Mouse (Mus musculus) forebrain, embryonic 15.5 days (tissue): ENCODE data around the gene Fblim1. TPM values are rescaled to one million over a fixed set of nuclear protein-coding genes. Genes with fewer than 3 reads are reported as not detected.

Experiments
- ATAC-seq: fragments of 200-750 bp; cut with Nextera tagmentation; replicated peaks from 2 replicates; pipeline ENCODE4 v1.8.0; 2017; ENCODE audit warnings: mild to moderate bottlenecking, moderate TSS enrichment, moderate library complexity
- H3K27ac ChIP-seq: fragments of 300-500 bp; sonication (generic); replicated peaks from 2 replicates; pipeline ENCODE4 v1.5.1; 2015; ENCODE audit warnings: mild to moderate bottlenecking, inconsistent platforms
- H3K27me3 ChIP-seq: fragments of 300-500 bp; sonication (generic); 2 replicates; pipeline ENCODE4 v1.6.1; 2015; ENCODE audit warnings: inconsistent platforms
- H3K36me3 ChIP-seq: fragments of 300-500 bp; sonication (generic); 2 replicates; pipeline ENCODE4 v1.6.1; 2015; ENCODE audit warnings: mild to moderate bottlenecking, inconsistent platforms
- H3K4me1 ChIP-seq: fragments of 300-500 bp; sonication (generic); 2 replicates; pipeline ENCODE4 v1.6.1; 2015; ENCODE audit warnings: inconsistent platforms
- H3K4me2 ChIP-seq: fragments of 300-500 bp; sonication (generic); replicated peaks from 2 replicates; pipeline ENCODE4 v1.6.1; 2015; ENCODE audit warnings: mild to moderate bottlenecking, inconsistent platforms
- H3K4me3 ChIP-seq: fragments of 300-500 bp; sonication (generic); 2 replicates; pipeline ENCODE4 v1.5.1; 2015; ENCODE audit warnings: mild to moderate bottlenecking, inconsistent platforms
- H3K9ac ChIP-seq: fragments of 300-500 bp; sonication (generic); replicated peaks from 2 replicates; pipeline ENCODE4 v1.6.1; 2015; ENCODE audit warnings: mild to moderate bottlenecking, inconsistent platforms
- H3K9me3 ChIP-seq: fragments of 300-500 bp; sonication (generic); 2 replicates; pipeline ENCODE4 v1.6.1; 2016; ENCODE audit warnings: inconsistent platforms
- WGBS: fragments of 180-500 bp; shearing (Covaris S2); methylation state at CpG from one replicate; pipeline ENCODE4 v1.1.7; 2015; ENCODE audit warnings: mixed read lengths; 5-methylcytosine and 5-hydroxymethylcytosine counted together
- polyA plus RNA-seq: library from polyadenylated mRNA; unstranded; fragments of >200 nt; fragmentation: Nextera tagmentation; extraction: Ambion mirVana; gene quantifications from 2 replicates; pipeline ENCODE4 v1.2.1, GENCODE M21; 2015

Fblim1 gene
- polyA plus RNA-seq, 1 experiment from 2014 or later = 17.4 TPM

DNA sequence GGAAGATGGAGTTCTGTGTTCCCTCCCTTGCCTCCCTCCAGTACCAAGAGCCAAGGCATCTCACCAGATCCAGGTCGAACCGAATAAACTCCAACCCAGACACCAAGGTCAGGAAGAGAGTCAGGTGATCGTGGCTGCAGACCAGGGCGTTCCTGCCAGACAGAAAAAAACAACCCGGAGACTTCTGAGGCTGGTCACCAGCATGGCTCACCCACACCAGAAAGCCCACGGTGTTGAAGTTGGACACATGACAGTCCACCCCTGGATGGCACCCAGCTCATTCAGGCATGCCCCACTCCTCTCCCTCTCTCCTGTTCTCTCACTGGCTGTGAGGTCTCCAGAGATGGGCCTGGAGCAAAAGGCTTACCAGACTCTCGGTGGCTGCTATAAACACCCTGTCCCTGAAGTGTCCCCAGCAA, 35.5 kb upstream of the Fblim1 start:
- WGBS = 93% methylated on average over 7 of the region's 7 CpGs
- Histone ChIP-seq H3K36me3 (peaks cover 36% of the 10 kb centered on the region), H3K9ac (no peak overlapping the region), H3K27me3 (no peaks in the 10 kb centered on the region), H3K27ac (no peak overlapping the region), H3K4me3 (no peak overlapping the region), H3K9me3 (no peaks in the 10 kb centered on the region), H3K4me1 (peaks cover 14% of the 10 kb centered on the region), H3K4me2 (no peak overlapping the region)
- no peak for ATAC-seq

DNA sequence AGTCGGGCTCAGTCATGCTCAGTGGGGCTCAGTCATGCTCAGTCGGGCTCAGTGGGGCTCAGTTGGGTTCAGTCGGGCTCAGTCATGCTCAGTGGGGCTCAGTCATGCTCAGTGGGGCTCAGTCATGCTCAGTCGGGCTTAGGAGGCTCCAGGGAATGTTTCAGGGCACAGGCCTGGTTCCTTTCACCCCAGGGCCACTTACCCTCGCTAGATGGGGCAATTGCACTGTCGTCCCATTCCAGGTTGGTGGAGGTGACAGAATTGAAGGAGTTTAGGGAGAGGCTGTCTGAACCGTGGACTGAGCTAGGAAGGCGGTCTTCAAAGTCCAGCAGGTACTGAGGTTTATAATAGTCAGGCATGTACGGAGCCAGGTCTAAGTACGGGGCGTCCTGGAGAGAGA, 33.6 kb upstream of the Fblim1 start:
- 61% methylated on average over 11 of the region's 11 CpGs for WGBS

DNA sequence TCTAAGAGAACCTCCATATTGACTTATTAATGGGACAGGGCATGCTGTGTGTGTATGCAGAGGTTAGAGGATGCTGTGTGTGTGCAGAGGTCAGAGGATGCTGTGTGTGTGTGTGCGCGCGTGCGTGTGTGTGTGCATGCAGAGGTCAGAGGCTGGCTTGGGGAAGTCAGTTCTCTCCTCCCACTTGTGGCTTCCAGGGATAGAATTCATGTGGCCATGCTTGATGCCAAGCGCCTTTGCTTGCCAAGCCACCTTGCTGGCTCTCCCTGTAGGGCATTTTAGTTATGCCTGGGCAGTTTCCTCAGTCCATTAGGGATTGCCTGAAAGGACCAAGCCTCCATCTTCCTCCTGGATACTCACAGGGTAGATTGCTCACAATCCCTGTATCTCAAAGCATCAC, 30.8 kb upstream of the Fblim1 start:
- no peaks in the 10 kb centered on the region for H3K4me1 ChIP-seq

More for the DNA sequence above, 33.6 kb upstream of the Fblim1 start:
- no peak overlapping the region for H3K9ac ChIP-seq
- peaks cover 43% of the 10 kb centered on the region for H3K36me3 ChIP-seq
- H3K4me1 ChIP-seq = peaks cover 14% of the 10 kb centered on the region
- no peak overlapping the region for H3K27ac ChIP-seq
- no peaks in the 10 kb centered on the region for H3K9me3 ChIP-seq
- no peak overlapping the region for H3K4me2 ChIP-seq
- H3K4me3 ChIP-seq = no peak overlapping the region
- no peaks in the 10 kb centered on the region for H3K27me3 ChIP-seq
- ATAC-seq = no peak

DNA sequence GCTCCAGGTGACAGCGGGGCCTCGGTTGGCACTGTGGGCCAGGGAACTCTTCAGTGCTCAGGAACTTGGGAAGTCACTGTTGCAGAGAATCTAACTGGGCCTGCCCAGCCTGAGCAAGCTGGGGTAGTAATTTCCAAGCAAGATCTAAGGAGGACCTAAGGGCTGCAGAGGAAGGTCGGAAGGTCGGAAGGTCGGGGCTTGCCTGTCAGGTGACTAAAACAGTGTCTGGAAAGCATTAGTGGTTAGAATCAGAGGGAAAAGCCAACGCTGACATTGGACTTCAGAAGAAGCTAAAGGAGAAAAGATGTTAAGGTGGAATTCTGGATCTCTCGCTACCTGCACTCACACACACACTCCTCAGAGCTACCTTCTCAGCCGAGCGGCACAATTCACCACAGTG, 30.1 kb upstream of the Fblim1 start:
- 92% methylated on average over 9 of the region's 9 CpGs for WGBS
- Histone ChIP-seq H3K9ac (no peak overlapping the region), H3K36me3 (peaks cover 60% of the 10 kb centered on the region)

More for the DNA sequence above, 30.8 kb upstream of the Fblim1 start:
- no peak overlapping the region for H3K4me3 ChIP-seq
- no peak overlapping the region for H3K27ac ChIP-seq
- H3K4me2 ChIP-seq = no peak overlapping the region
- no peak overlapping the region for H3K9ac ChIP-seq
- no peak for ATAC-seq
- H3K27me3 ChIP-seq = no peaks in the 10 kb centered on the region
- H3K36me3 ChIP-seq = peaks cover 60% of the 10 kb centered on the region
- 95% methylated on average over 5 of the region's 5 CpGs for WGBS
- no peaks in the 10 kb centered on the region for H3K9me3 ChIP-seq

DNA sequence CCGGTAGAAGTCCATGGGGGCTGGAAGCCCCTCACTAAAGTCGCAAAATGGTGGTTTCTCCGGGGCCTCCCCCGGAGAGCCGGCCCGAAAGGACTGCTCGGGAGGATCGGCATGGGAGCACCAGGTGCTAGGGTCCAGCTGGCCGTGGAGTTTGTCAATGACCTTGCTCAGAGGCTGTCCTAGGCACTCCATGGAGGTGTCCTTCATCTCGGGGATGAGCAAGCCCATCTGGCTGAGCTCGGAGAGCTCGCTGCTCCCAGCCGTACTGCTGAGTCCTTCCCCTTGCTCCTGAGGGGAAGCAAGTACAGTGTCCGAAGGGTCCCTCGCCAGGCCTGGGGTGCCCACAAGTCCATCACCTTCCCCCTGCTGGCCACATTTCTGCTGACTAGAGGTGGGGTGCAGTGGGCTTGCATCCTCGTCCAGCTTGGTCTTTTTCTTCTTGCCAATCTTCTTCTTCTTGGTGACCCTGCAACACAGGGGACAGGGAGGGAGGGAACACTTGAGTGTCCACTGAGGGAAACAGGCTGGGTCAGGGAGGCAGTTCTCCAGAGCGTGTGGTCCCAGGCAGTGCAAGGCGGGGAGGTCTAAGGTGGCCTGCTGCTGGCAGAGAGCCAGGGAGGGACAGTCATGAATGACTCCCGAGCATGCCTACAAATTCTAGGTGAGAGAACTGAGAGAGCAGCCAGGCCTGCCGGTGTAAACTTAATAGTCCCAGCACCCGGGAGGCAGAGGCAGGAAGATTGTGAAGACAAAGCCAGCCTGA, 26.4 kb upstream of the Fblim1 start:
- no peak overlapping the region for H3K9ac ChIP-seq
- no peaks in the 10 kb centered on the region for H3K27me3 ChIP-seq
- ATAC-seq = no peak
- no peaks in the 10 kb centered on the region for H3K9me3 ChIP-seq
- no peak overlapping the region for H3K4me2 ChIP-seq
- no peaks in the 10 kb centered on the region for H3K4me1 ChIP-seq
- H3K4me3 ChIP-seq = no peak overlapping the region
- 94% methylated on average over 21 of the region's 21 CpGs for WGBS
- H3K36me3 ChIP-seq = peaks cover 75% of the 10 kb centered on the region
- no peak overlapping the region for H3K27ac ChIP-seq

More for the DNA sequence above, 30.1 kb upstream of the Fblim1 start:
- no peak overlapping the region for H3K27ac ChIP-seq
- ATAC-seq = no peak
- H3K9me3 ChIP-seq = no peaks in the 10 kb centered on the region
- no peak overlapping the region for H3K4me3 ChIP-seq
- H3K4me2 ChIP-seq = no peak overlapping the region
- no peaks in the 10 kb centered on the region for H3K27me3 ChIP-seq
- H3K4me1 ChIP-seq = no peaks in the 10 kb centered on the region

DNA sequence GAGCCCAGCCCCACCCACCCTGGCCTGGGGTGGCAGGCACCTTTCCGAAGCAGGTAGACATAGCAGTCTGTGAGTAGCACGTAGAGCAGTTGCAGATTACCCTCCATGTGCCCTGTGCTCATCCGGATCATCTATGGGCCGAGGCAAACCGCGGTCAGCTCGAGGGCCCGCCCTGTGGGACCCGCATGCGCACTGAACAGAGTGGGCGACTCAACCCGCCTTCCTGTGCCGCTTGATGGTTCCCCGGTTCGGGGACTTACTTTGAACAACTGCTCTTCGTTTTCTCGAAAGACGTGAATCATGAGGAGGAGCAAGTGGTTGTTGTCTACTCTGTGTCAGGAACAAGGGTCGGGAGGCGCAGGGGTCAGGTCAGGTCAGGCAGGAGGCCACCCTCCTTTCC, 25.4 kb upstream of the Fblim1 start:
- WGBS = 93% methylated on average over 20 of the region's 20 CpGs
- H3K36me3 ChIP-seq = peaks cover 74% of the 10 kb centered on the region
- no peaks in the 10 kb centered on the region for H3K9me3 ChIP-seq
- no peak for ATAC-seq
- no peak overlapping the region for H3K9ac ChIP-seq
- H3K27me3 ChIP-seq = no peaks in the 10 kb centered on the region
- H3K27ac ChIP-seq = no peak overlapping the region
- H3K4me1 ChIP-seq = no peaks in the 10 kb centered on the region
- H3K4me2 ChIP-seq = no peak overlapping the region
- no peak overlapping the region for H3K4me3 ChIP-seq

DNA sequence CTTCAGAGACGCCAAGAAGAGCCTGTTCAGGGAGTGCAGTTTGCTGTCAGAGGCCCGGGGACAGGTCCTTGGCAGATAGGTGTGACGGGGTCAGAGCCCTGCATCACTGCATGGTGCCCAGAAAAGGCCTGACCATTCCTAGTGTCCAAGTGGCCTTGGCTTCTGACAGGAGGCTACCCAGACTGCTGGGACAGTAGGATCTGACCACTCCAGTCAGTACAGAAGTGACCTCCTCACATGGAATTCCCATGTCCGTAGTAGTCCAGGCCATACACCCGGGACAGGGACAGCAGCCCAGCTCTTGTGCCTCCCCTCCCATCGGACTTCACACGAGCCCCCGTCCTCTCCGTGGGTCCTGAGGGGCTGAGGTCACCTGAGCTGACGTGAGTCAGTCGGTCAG, 24.1 kb upstream of the Fblim1 start:
- Histone ChIP-seq H3K27me3 (no peaks in the 10 kb centered on the region), H3K4me2 (no peak overlapping the region), H3K36me3 (peaks cover 74% of the 10 kb centered on the region), H3K9ac (no peak overlapping the region), H3K4me1 (no peaks in the 10 kb centered on the region), H3K9me3 (no peaks in the 10 kb centered on the region), H3K4me3 (no peak overlapping the region), H3K27ac (no peak overlapping the region)
- no peak for ATAC-seq
- WGBS = 96% methylated on average over 11 of the region's 11 CpGs

DNA sequence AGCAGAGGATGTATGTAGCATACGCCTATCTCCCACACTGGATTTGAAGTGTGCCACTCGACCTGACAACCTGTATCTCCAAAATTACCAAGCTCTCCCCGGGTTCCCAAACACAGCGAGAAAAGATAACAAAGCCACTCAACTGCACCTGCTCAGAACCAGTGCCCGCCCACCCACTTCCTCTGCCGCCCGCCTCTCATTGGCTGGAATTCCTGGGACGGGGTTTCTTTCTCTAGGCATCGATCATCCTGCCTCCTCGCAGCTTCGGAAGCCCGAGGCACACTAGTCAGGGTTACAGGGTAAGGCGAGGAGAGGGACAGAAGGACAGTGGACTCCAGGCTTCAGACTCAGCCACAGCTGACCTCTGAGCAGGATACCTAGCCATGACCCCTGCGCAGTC, 22.8 kb upstream of the Fblim1 start:
- no peaks in the 10 kb centered on the region for H3K27me3 ChIP-seq
- no peak for ATAC-seq
- no peak overlapping the region for H3K4me3 ChIP-seq
- WGBS = 86% methylated on average over 14 of the region's 14 CpGs
- H3K9ac ChIP-seq = no peak overlapping the region
- no peaks in the 10 kb centered on the region for H3K9me3 ChIP-seq
- H3K36me3 ChIP-seq = peaks cover 69% of the 10 kb centered on the region
- no peak overlapping the region for H3K27ac ChIP-seq
- no peaks in the 10 kb centered on the region for H3K4me1 ChIP-seq
- no peak overlapping the region for H3K4me2 ChIP-seq

DNA sequence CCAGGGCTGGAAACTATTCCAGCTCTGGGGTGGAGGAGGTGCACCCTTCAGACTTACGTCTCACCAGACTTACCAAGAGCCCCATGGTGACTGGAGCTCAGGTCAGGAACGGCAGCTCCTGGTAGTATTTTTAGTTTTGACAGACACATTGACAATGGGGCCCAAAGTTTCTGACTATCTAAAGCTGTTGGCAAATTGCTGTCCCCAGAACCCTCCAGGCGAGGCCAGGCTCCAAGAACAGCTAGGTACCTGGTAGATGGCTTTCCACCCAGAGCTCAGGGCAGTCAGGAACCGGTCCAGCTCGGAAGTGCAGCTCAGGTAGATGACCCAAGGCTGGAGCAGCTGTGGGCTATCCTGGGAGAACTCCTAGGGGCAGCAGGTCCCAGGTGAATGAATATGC, 21.6 kb upstream of the Fblim1 start:
- no peak overlapping the region for H3K4me3 ChIP-seq
- no peaks in the 10 kb centered on the region for H3K27me3 ChIP-seq
- H3K27ac ChIP-seq = no peak overlapping the region
- no peak overlapping the region for H3K9ac ChIP-seq
- no peak for ATAC-seq
- no peaks in the 10 kb centered on the region for H3K4me1 ChIP-seq
- peaks cover 63% of the 10 kb centered on the region for H3K36me3 ChIP-seq
- 86% methylated on average over 5 of the region's 5 CpGs for WGBS
- no peaks in the 10 kb centered on the region for H3K9me3 ChIP-seq
- no peak overlapping the region for H3K4me2 ChIP-seq

DNA sequence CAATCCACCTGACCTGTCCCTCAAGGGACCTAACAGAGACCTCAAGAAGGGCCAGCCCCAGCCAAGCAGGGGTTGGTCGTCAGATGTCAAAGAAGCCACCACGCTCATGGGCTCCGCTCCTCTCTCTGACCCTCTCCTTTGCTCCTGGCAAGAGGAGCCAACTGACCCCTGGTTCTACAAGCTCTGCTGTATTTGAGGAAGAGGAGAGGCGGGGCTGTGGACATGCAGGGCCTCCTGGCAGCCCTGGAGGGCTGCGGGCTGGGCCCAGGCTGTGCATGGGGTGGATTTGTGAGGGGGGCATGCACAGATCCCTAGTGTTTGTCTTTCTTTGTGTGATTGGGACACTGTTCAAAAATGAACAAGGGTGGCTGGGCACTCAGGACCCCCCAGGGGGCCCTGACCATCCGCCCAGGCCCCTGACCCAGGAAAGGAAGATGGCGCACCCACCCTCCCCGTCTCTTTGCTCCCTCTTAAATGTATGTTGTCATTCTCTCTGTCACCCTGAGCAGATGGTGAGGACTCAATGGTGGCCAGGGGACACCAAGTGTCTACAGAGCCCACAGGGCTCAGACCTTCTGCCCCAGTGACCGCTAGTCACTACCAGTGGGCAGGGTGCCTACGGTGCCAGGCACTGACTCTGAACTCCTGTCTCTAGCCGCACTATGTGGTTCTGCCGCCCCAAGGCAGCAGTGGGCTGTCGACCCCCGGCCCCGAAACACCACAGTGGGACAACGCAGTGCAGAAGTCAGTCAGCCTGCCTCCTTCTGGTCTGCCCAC, 20.1 kb upstream of the Fblim1 start:
- ATAC-seq = no peak
- 93% methylated on average over 16 of the region's 16 CpGs for WGBS
- H3K36me3 ChIP-seq = peaks cover 47% of the 10 kb centered on the region

DNA sequence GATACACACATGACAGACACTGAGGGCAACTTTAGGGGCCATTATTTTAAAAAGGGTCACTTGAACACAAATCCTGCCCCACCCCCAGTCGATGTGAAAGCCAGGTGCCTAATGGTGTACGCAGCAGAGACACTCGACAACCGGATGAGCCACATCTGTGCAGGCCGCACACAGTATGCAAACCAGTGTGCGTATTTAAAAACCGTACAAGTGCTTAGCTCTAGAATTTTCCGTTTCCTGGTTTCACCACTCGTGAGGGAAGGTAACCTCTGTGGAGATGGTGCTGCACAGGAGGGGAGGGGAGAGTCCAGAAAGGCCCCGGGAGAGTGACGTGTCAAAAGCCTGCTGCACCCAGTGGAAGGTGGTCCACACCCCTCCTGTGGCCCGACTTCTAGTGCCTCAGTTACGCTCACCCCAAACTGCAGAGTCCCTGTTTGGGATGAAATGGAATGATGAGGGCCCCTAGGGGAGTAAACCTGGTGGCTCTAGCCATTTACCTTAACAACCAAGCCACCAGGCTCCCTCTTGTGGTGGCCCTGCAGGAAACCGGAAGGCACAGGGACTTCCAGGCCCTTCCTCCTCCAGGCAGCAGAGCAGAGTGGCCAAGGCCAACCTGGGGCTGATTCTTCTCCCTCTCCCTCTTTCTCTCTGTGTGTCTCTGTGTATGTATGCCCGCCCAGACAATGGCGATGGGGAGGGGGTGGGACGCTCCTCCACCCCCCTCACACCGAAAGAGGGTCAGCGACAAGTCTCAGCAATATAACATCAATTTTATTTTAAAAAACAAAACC, 19.3 kb upstream of the Fblim1 start:
- Histone ChIP-seq H3K9me3 (no peaks in the 10 kb centered on the region), H3K4me2 (no peak overlapping the region), H3K36me3 (peaks cover 40% of the 10 kb centered on the region), H3K9ac (no peak overlapping the region), H3K27ac (no peak overlapping the region), H3K27me3 (no peaks in the 10 kb centered on the region), H3K4me1 (no peaks in the 10 kb centered on the region), H3K4me3 (no peak overlapping the region)
- 78% methylated on average over 19 of the region's 19 CpGs for whole genome bisulfite sequencing
- no peak for ATAC-seq

More for the DNA sequence above, 20.1 kb upstream of the Fblim1 start:
- Histone ChIP-seq H3K9me3 (no peaks in the 10 kb centered on the region), H3K27me3 (no peaks in the 10 kb centered on the region), H3K4me3 (no peak overlapping the region), H3K9ac (no peak overlapping the region), H3K4me1 (no peaks in the 10 kb centered on the region), H3K27ac (no peak overlapping the region), H3K4me2 (no peak overlapping the region)

DNA sequence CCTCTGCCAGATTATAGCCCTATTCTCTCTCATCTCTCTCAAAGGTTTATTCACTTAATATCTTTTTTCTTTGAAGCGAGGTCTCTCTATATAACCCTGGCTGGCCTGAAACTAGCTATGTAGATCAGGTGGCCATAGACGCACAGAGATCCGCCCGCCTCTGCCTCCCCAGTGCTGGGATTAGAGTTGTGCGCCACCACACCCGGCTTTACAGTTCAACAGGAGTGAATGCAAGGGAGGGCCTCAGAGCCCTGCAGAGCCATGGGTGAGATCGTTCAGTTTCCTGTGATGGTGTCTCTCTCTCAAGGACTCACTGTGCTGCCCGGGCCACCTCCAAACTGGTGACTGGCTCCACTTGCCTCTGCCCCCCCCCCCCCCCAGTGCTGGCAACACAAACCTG, 18.2 kb upstream of the Fblim1 start:
- H3K9me3 ChIP-seq = no peaks in the 10 kb centered on the region
- no peak overlapping the region for H3K9ac ChIP-seq
- no peak for ATAC-seq
- no peaks in the 10 kb centered on the region for H3K27me3 ChIP-seq
- H3K27ac ChIP-seq = no peak overlapping the region
- WGBS = 91% methylated on average over 8 of the region's 8 CpGs
- H3K4me2 ChIP-seq = no peak overlapping the region
- H3K36me3 ChIP-seq = peaks cover 29% of the 10 kb centered on the region
- H3K4me3 ChIP-seq = no peak overlapping the region
- no peaks in the 10 kb centered on the region for H3K4me1 ChIP-seq
